Mouse (Mus musculus): ENCODE data around the gene Rtbdn.

DNA sequence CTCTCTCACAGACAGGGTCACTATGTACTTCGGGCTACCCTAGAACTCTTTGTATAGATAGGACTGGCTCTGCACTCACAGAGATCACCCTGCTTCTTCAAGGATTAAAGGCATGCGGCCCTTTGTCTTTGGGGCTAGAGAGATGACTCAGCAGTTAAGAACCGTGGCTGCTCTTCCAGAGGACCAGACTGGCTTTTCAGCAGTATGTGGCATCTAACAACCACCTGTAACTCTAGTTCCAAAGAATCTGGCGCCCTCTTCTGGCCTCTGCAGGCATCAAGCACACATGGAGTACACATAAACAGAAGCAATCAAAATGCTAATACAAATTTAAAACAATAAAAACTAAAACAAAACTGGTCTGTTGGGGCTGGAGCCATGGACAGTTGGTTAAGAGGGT lies 32.8 kb upstream of the Rtbdn start:
- TF ChIP-seq CTCF (IDR thresholded peaks at IDR 0.05; ENCODE audit: borderline replicate concordance, control insufficient read depth, extremely low read depth, insufficient read depth, low read length, poor library complexity) = no peak
- no peak for TF ChIP-seq POLR2A (IDR thresholded peaks at IDR 0.05; ENCODE audit: control insufficient read depth, extremely low read depth, insufficient read depth, low read length, poor library complexity)

Data from thymus, adult 2 months (tissue).